In the genomic region with DNA sequence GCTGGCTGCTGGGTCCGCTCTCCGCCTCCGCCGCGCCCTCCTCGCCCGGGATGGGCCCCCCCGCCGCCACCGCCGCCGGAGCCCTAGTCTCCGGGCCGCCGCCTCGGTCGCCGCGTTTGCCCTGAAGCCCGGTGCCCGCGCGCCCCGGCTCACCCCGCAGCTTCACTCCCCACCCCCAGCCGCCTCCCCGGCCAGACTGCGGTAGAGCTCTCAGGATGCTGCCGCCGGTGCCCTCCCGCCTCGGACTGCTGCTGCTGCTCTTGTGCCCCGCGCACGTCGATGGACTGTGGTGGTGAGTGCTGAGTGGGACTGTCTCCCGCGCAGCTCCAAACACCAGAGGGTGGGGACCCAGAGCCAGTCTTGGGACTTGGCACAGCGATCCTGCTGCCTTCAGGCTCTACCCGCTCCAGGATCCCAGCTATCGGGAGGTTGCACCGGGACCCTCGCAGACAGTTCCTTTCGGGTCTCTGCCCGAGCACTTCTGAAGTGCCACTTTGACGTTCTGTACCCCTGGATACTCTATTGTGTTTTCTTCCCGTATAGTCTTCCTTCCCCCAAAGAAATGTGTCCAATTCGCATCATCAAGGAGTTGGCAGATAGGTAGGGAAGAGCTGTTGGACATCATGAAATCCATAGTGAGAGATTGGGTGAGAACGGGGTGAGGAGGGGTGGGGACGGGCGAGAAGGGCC, we compare ENCODE assay signal across 8 mouse cellular contexts. TPM values are rescaled to one million over a fixed set of nuclear protein-coding genes. Genes with fewer than 3 reads are reported as not detected.
DNase-seq lines count a peak whose midpoint lies in the region; ATAC-seq and TF ChIP-seq lines count a peak whose summit lies in the region.

No protein-coding gene starts in this region.

- TF ChIP-seq CTCF in thymus, adult 2 months (IDR thresholded peaks at IDR 0.05; ENCODE audit: borderline replicate concordance, control insufficient read depth, extremely low read depth, insufficient read depth, low read length, poor library complexity): no peak
- TF ChIP-seq CTCF in intestine, postnatal 0 days (IDR thresholded peaks at IDR 0.05; ENCODE audit: low read depth): no peak

- no peak for ATAC-seq in intestine, postnatal 0 days
- ATAC-seq in neural tube, embryonic 11.5 days (ENCODE audit: insufficient read depth, low FRiP score, low TSS enrichment): no peak

- no peak overlapping the region for H3K9ac ChIP-seq in intestine, postnatal 0 days (ENCODE audit: low read depth, low read length)
- no peak overlapping the region for H3K9ac ChIP-seq in neural tube, embryonic 11.5 days (ENCODE audit: low read length)

- no peaks in the 10 kb centered on the region for H3K9me3 ChIP-seq in intestine, postnatal 0 days (ENCODE audit: control insufficient read depth)
- no peaks in the 10 kb centered on the region for H3K9me3 ChIP-seq in neural tube, embryonic 11.5 days (ENCODE audit: control insufficient read depth, low read length)

- H3K4me2 ChIP-seq in intestine, postnatal 0 days (replicated peaks; ENCODE audit: low read depth): peak overlapping the region; percentile 78
- peak overlapping the region; percentile 75 for H3K4me2 ChIP-seq in neural tube, embryonic 11.5 days (ENCODE audit: low read depth)

- peaks cover 10% of the 10 kb centered on the region; the same call in 1 of the 2 replicates for H3K4me1 ChIP-seq in thymus, adult 2 months (replicated peaks; ENCODE audit: control insufficient read depth, insufficient read depth, low read length)
- no peaks in the 10 kb centered on the region; the same call in 1 of the 2 replicates for H3K4me1 ChIP-seq in intestine, postnatal 0 days (replicated peaks; ENCODE audit: control insufficient read depth, insufficient read depth, low read length)
- H3K4me1 ChIP-seq in neural tube, embryonic 11.5 days (ENCODE audit: control insufficient read depth, insufficient read depth, low read length): peaks cover 16% of the 10 kb centered on the region

- peaks cover 17% of the 10 kb centered on the region for H3K27me3 ChIP-seq in thymus, adult 2 months (ENCODE audit: control insufficient read depth, insufficient read depth, low read length)
- peaks cover 80% of the 10 kb centered on the region for H3K27me3 ChIP-seq in intestine, postnatal 0 days (replicated peaks; ENCODE audit: control insufficient read depth, insufficient read depth, low read length)
- H3K27me3 ChIP-seq in neural tube, embryonic 11.5 days (ENCODE audit: control insufficient read depth, insufficient read depth, low read length): peaks cover 62% of the 10 kb centered on the region

- peak; percentile 32 to 51 for DNase-seq in adrenal gland, adult 18-20 months (ENCODE audit: low spot score in 2 of 2)
- no peak for DNase-seq in adrenal gland, adult 8-10 months
- peak; percentile 51 for DNase-seq in thymus, postnatal 4 days
- no peak for DNase-seq in thymus, adult 2 months
- peak; percentile 30 for DNase-seq in neural tube, embryonic 11.5 days (ENCODE audit: low spot score)
- DNase-seq in adipocyte (ENCODE audit: low spot score): no peak
- no peak for DNase-seq in thymus, adult 18-20 months

- no peaks in the 10 kb centered on the region for H3K36me3 ChIP-seq in thymus, adult 2 months (ENCODE audit: control insufficient read depth, insufficient read depth, low read length)
- no peaks in the 10 kb centered on the region for H3K36me3 ChIP-seq in intestine, postnatal 0 days (ENCODE audit: control insufficient read depth, insufficient read depth)
- no peaks in the 10 kb centered on the region for H3K36me3 ChIP-seq in neural tube, embryonic 11.5 days (ENCODE audit: control insufficient read depth, insufficient read depth, low read length)

- H3K27ac ChIP-seq in thymus, adult 2 months (ENCODE audit: control insufficient read depth, insufficient read depth, low read length): no peak overlapping the region
- no peak overlapping the region for H3K27ac ChIP-seq in intestine, postnatal 0 days (ENCODE audit: low read depth, low read length)
- H3K27ac ChIP-seq in neural tube, embryonic 11.5 days (ENCODE audit: low read depth, low read length): no peak overlapping the region

- 2% methylated on average over 50 of the region's 51 CpGs for WGBS in thymus, adult 2 months
- under 1% methylated on average over 47 of the region's 51 CpGs for WGBS in intestine, postnatal 0 days
- WGBS in neural tube, embryonic 11.5 days: under 1% methylated on average over 38 of the region's 51 CpGs

- TF ChIP-seq POLR2A in thymus, adult 2 months (IDR thresholded peaks at IDR 0.05; ENCODE audit: control insufficient read depth, extremely low read depth, insufficient read depth, low read length, poor library complexity): no peak

- H3K4me3 ChIP-seq in thymus, adult 2 months (ENCODE audit: control insufficient read depth, insufficient read depth, low read length): no peak overlapping the region
- peak overlapping the region; percentile 41 for H3K4me3 ChIP-seq in intestine, postnatal 0 days (ENCODE audit: low read depth, low read length)
- peak overlapping the region; percentile 45 for H3K4me3 ChIP-seq in neural tube, embryonic 11.5 days (ENCODE audit: low read depth, low read length)

RNA-seq across cellular contexts. Expression of a gene that starts 0.4 kb away (rescaled TPM):
- total RNA-seq in adrenal gland, adult 18-20 months (2021): 1 to 10 TPM; 2.8 to 2.9 TPM
- 1 to 10 TPM; 3.9 to 6.6 (median 5.7) TPM for total RNA-seq in adrenal gland, adult 8-10 months (2022)
- 1.8 and 1.9 TPM in 2 replicates for polyA plus RNA-seq in thymus, adult 2 months (2012; rRNA removed)
- 0.33 and 0.66 TPM in 2 replicates for polyA plus RNA-seq in intestine, postnatal 0 days (2015; fragmentation: Nextera tagmentation; extraction: Ambion mirVana)
- 14.5 and 14.6 TPM in 2 replicates for polyA plus RNA-seq in neural tube, embryonic 11.5 days (2014; fragmentation: Nextera tagmentation; extraction: Ambion mirVana)

RNA-seq across cellular contexts. Expression of a gene that starts 19.2 kb away (rescaled TPM):
- 1 to 10 TPM in 1 of 2 experiments, under 1 TPM in 1; 0.20 to 1.7 TPM for total RNA-seq in adrenal gland, adult 18-20 months (2021)
- 1 to 10 TPM in 1 of 4 experiments, under 1 TPM in 3; 0.58 to 1.0 (median 0.84) TPM for total RNA-seq in adrenal gland, adult 8-10 months (2022)
- polyA plus RNA-seq in thymus, adult 2 months (2012; rRNA removed): 5.0 and 5.3 TPM in 2 replicates
- not detected in 2 replicates for polyA plus RNA-seq in intestine, postnatal 0 days (2015; fragmentation: Nextera tagmentation; extraction: Ambion mirVana)
- 1.7 and 2.4 TPM in 2 replicates for polyA plus RNA-seq in neural tube, embryonic 11.5 days (2014; fragmentation: Nextera tagmentation; extraction: Ambion mirVana)

RNA-seq across cellular contexts. Expression of a gene that starts 23.1 kb away (rescaled TPM):
- total RNA-seq in adrenal gland, adult 18-20 months (2021): under 1 TPM; 0.17 to 0.26 TPM
- 1 to 10 TPM in 1 of 4 experiments, under 1 TPM in 1, not detected in 2; 0.55 to 1.3 TPM for total RNA-seq in adrenal gland, adult 8-10 months (2022)
- polyA plus RNA-seq in thymus, adult 2 months (2012; rRNA removed): 0.10 and 0.38 TPM in 2 replicates
- polyA plus RNA-seq in intestine, postnatal 0 days (2015; fragmentation: Nextera tagmentation; extraction: Ambion mirVana): 0.08 and 0.09 TPM in 2 replicates
- 0.16 TPM in 1 of 2 replicates, not detected in the other for polyA plus RNA-seq in neural tube, embryonic 11.5 days (2014; fragmentation: Nextera tagmentation; extraction: Ambion mirVana)

RNA-seq across cellular contexts. Expression of a gene that starts 58.7 kb away (rescaled TPM):
- total RNA-seq in adrenal gland, adult 18-20 months (2021): 10 to 100 TPM; 12.0 to 25.3 TPM
- 10 to 100 TPM; 12.2 to 28.3 (median 14.8) TPM for total RNA-seq in adrenal gland, adult 8-10 months (2022)
- 9.5 and 10.7 TPM in 2 replicates for polyA plus RNA-seq in thymus, adult 2 months (2012; rRNA removed)
- polyA plus RNA-seq in intestine, postnatal 0 days (2015; fragmentation: Nextera tagmentation; extraction: Ambion mirVana): 4.6 and 6.3 TPM in 2 replicates
- 4.6 and 6.2 TPM in 2 replicates for polyA plus RNA-seq in neural tube, embryonic 11.5 days (2014; fragmentation: Nextera tagmentation; extraction: Ambion mirVana)

Comparison
In these comparisons a context has a peak if more than half of its experiments do, and no peak if none do; other contexts are left out.
1. DNase-seq: peak in adrenal gland, adult 18-20 months (2 of 2), thymus, postnatal 4 days (single experiment) and neural tube, embryonic 11.5 days (single experiment); none in adrenal gland, adult 8-10 months (single experiment), thymus, adult 2 months (single experiment), adipocyte (single experiment) and thymus, adult 18-20 months (0 of 2).